Mouse (Mus musculus) limb, embryonic 14.5 days (tissue): ENCODE measurements around the gene Cd3g. TPM values are rescaled to one million over a fixed set of nuclear protein-coding genes. Genes with fewer than 3 reads are reported as not detected.

Experiments used
- ATAC-seq: fragments of 200-750 bp; cut with Nextera tagmentation; 2 replicates; pipeline ENCODE4 v1.8.0; 2017; ENCODE audit warnings: low read depth, moderate number of reproducible peaks, moderate TSS enrichment; ENCODE audit not compliant: low FRiP score
- DNase-seq: peaks from one replicate; pipeline ENCODE4 v3.0.0-alpha.2; 2015; ENCODE audit warnings: low spot score
- H3K27ac ChIP-seq: fragments of 300-500 bp; sonication (generic); replicated peaks from 2 replicates; pipeline ENCODE4 v1.5.1; 2014; ENCODE audit warnings: low read depth, mild to moderate bottlenecking, low read length, moderate library complexity, mixed read lengths
- H3K27me3 ChIP-seq: fragments of 300-500 bp; sonication (generic); 2 replicates; pipeline ENCODE4 v1.6.1; 2014; ENCODE audit warnings: low read length, mixed read lengths; ENCODE audit not compliant: control insufficient read depth, insufficient read depth
- H3K36me3 ChIP-seq: fragments of 300-500 bp; sonication (generic); 2 replicates; pipeline ENCODE4 v1.6.1; 2014; ENCODE audit warnings: mild to moderate bottlenecking, low read length, moderate library complexity, mixed read lengths; ENCODE audit not compliant: control insufficient read depth, insufficient read depth
- H3K4me1 ChIP-seq: fragments of 300-500 bp; sonication (generic); 2 replicates; pipeline ENCODE4 v1.6.1; 2014; ENCODE audit warnings: antibody characterized with exemption, low read length, mixed read lengths; ENCODE audit not compliant: control insufficient read depth, insufficient read depth
- H3K4me2 ChIP-seq: fragments of 300-500 bp; sonication (generic); replicated peaks from 2 replicates; pipeline ENCODE4 v1.6.1; 2014; ENCODE audit warnings: low read depth, mild to moderate bottlenecking, low read length, moderate library complexity; ENCODE audit not compliant: severe bottlenecking
- H3K4me3 ChIP-seq: fragments of 300-500 bp; sonication (generic); replicated peaks from 2 replicates; pipeline ENCODE4 v1.5.1; 2014; ENCODE audit warnings: low read length
- H3K9ac ChIP-seq: fragments of 300-500 bp; sonication (generic); 2 replicates; pipeline ENCODE4 v1.6.1; 2014; ENCODE audit warnings: mild to moderate bottlenecking, low read depth, low read length, moderate library complexity; ENCODE audit not compliant: severe bottlenecking
- H3K9me3 ChIP-seq: fragments of 300-500 bp; sonication (generic); 2 replicates; pipeline ENCODE4 v1.6.1; 2016; ENCODE audit warnings: low read length; ENCODE audit not compliant: control insufficient read depth
- POLR2A ChIP-seq: fragments of 200-500 bp; IDR thresholded peaks from 2 replicates; pipeline ENCODE4 v1.8.0; 2012; ENCODE audit warnings: inconsistent platforms, mild to moderate bottlenecking, moderate library complexity, borderline replicate concordance; ENCODE audit not compliant: insufficient read depth, insufficient read length; ENCODE audit errors: extremely low read depth
- WGBS: fragments of 180-500 bp; shearing (Covaris S2); extraction: QIAGEN DNeasy Blood & Tissue Kit; methylation state at CpG from one replicate; pipeline ENCODE4 v1.1.7; 2014; 5-methylcytosine and 5-hydroxymethylcytosine counted together
- polyA plus RNA-seq, 2 experiments: library from polyadenylated mRNA; depleted of rRNA in 1 of 2; stranded (reverse) in 1 of 2; unstranded in 1 of 2; fragments of >200 nt; fragmentation: Nextera tagmentation in 1 of 2; extraction: Ambion mirVana in 1 of 2; gene quantifications; 2 replicates each; pipeline versions ENCODE4 v1.2.1 to v1.2.3; 2012 to 2014

Cd3g gene
- polyA plus RNA-seq, 2 experiments = 0.65 to 1.0 TPM

GRCm38 (mm10) chr9:45015841-45016240 lies 35.6 kb upstream of the Cd3g start:
- TF ChIP-seq POLR2A = no peak
- Histone ChIP-seq H3K4me1 (no peaks in the 10 kb centered on the region), H3K4me2 (no peak overlapping the region), H3K9me3 (no peaks in the 10 kb centered on the region), H3K4me3 (no peak overlapping the region), H3K36me3 (no peaks in the 10 kb centered on the region), H3K27me3 (no peaks in the 10 kb centered on the region), H3K9ac (no peak overlapping the region), H3K27ac (no peak overlapping the region)
- ATAC-seq = no peak
- 64% methylated on average over 3 of the region's 3 CpGs for WGBS
- no peak for DNase-seq

GRCm38 (mm10) chr9:45014879-45015278 lies 34.6 kb upstream of the Cd3g start:
- H3K27ac ChIP-seq = no peak overlapping the region
- H3K4me3 ChIP-seq = no peak overlapping the region
- H3K27me3 ChIP-seq = no peaks in the 10 kb centered on the region
- no peak for ATAC-seq
- TF ChIP-seq POLR2A = no peak
- H3K4me1 ChIP-seq = no peaks in the 10 kb centered on the region
- no peak overlapping the region for H3K9ac ChIP-seq
- H3K36me3 ChIP-seq = no peaks in the 10 kb centered on the region
- 39% methylated on average over 2 of the region's 2 CpGs for WGBS
- no peak overlapping the region for H3K4me2 ChIP-seq
- DNase-seq = no peak
- H3K9me3 ChIP-seq = no peaks in the 10 kb centered on the region

GRCm38 (mm10) chr9:45011291-45011690 lies 31.1 kb upstream of the Cd3g start:
- Histone ChIP-seq H3K9me3 (no peaks in the 10 kb centered on the region), H3K4me1 (no peaks in the 10 kb centered on the region; the same call in 1 of the 2 replicates), H3K4me3 (no peak overlapping the region), H3K27me3 (no peaks in the 10 kb centered on the region), H3K4me2 (no peak overlapping the region), H3K27ac (no peak overlapping the region), H3K9ac (no peak overlapping the region), H3K36me3 (no peaks in the 10 kb centered on the region)
- WGBS = 35% methylated on average over 6 of the region's 6 CpGs
- ATAC-seq (no peak), DNase-seq (no peak)
- no peak for TF ChIP-seq POLR2A

DNA sequence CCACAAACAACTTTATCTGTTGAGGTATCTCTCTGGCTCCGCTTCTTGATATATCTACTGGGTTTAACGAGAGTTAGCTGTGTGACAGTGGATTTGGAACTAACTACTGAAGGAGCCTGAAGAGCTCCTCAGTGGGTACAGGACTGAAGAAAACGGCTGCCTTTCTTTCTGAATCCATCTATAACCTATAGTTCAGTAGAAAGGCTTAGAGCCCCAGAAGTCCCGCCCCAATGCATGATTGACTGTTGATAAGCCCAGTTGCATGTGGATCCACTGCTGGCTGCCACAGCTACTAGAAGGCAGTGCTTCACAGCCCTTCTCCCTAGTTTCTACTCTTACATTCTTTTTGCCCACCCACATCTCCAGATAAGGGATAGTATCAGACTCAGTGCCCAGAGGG lies 30.2 kb upstream of the Cd3g start:
- ATAC-seq (no peak), DNase-seq (no peak)
- no peak overlapping the region for H3K4me2 ChIP-seq
- no peak overlapping the region for H3K9ac ChIP-seq
- no peak overlapping the region for H3K27ac ChIP-seq
- no peaks in the 10 kb centered on the region for H3K36me3 ChIP-seq
- WGBS = 78% methylated on average over 4 of the region's 4 CpGs
- no peak overlapping the region for H3K4me3 ChIP-seq
- H3K4me1 ChIP-seq = no peaks in the 10 kb centered on the region; the same call in 1 of the 2 replicates
- TF ChIP-seq POLR2A = no peak
- no peaks in the 10 kb centered on the region for H3K27me3 ChIP-seq
- no peaks in the 10 kb centered on the region for H3K9me3 ChIP-seq

GRCm38 (mm10) chr9:45009180-45010078 lies 29.2 kb upstream of the Cd3g start, which contains the start of gene Cd3e:
TSS of gene Cd3e (minus strand) at chr9:45009627.
- Histone ChIP-seq H3K36me3 (no peaks in the 10 kb centered on the region), H3K27ac (no peak within 1 kb of the TSS), H3K4me3 (no peak within 1 kb of the TSS), H3K4me2 (no peak within 1 kb of the TSS), H3K4me1 (no peaks in the 10 kb centered on the region; the same call in 1 of the 2 replicates), H3K27me3 (no peaks in the 10 kb centered on the region), H3K9ac (no peak within 1 kb of the TSS), H3K9me3 (no peaks in the 10 kb centered on the region)
- WGBS = 85% methylated on average over 19 of the region's 19 CpGs
- ATAC-seq = no peak
- no peak for TF ChIP-seq POLR2A
- DNase-seq = no peak
